Mouse (Mus musculus): ENCODE data around the gene Gm49425.
"Not testable (repeated sequence)": the region's sequence is repeated elsewhere in the genome, so short reads cannot be mapped to it uniquely, and the experiment has no call there.

The Gm49425 gene

DNA sequence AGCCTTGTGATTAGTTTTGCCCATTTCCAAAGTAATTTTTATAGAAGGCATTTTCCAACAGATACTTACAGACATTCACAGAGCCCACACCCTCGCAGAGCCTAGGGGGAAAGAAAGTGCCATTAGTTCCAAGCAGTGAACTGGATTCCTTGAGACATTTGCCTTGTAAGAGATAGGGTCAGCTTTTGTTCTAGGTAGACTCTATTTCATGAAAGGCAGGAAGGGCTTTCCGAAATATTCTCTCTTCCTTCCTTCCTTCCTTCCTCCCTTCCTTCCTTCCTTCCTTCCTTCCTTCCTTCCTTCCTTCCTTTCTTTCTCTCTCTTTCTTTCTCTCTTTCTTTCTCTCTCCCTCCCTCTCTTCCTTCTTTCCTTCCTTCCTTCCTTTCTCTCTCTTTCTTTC, at the start of gene Gm49425:
Gene Gm49425, minus strand, starts transcription at position 101 of the 400 bp plus-strand sequence.
- DNase-seq (ENCODE audit: low spot score in 2 of 2): not testable (repeated sequence)

DNA sequence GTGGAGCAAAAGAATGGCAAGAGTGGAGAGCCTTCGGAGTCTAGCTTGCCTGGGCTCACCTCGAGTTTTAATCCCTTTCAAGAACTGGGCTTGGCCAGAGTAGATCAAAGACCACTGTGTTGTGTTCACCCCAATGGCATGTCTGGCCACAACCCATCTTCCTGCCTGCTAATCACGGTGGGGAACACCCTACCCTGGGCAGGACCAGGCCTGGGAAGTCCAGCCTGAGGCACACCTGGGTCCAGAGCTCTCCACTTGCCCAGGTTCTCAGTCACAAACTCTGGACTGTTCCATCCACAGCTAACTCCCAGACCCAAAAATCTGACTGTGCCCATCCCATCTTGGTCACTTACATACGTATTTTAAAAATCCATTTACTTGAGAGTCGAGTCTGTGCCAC, 45.8 kb upstream of the Gm49425 start, which contains the start of gene Krt90:
Gene Krt90, minus strand, starts transcription at position 101 of the 400 bp plus-strand sequence.
- DNase-seq (ENCODE audit: low spot score in 2 of 2): no peak

DNA sequence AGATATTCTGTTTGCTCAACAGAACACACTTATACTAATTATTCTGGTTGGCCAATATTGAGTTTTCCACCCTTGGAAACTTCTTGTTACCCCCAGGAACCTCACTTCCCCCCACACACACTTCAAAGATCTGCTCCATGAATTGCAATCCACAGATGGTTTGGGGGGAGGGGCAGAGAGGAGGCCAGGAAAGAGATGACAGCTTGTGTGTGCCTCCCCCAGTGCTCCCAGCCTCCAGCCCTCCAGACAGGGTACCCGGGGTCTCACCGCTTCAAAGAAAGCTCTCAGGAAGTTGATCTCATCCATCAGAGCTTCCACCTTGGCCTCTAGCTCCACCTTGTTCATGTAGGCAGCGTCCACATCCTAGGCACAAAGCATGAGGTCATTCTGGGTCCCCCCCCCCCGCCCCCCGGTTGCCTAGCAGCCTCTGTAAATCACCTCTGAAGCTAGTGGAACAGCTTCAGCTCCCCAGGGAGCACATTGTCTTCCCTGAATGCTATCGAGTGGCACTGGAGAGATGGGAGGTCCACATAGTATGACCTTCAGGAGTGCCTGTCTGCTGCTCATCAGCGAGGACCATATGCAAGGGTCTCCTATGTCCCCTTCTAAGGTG, 41.1 kb upstream of the Gm49425 start:
- DNase-seq (ENCODE audit: low spot score in 2 of 2): no peak

DNA sequence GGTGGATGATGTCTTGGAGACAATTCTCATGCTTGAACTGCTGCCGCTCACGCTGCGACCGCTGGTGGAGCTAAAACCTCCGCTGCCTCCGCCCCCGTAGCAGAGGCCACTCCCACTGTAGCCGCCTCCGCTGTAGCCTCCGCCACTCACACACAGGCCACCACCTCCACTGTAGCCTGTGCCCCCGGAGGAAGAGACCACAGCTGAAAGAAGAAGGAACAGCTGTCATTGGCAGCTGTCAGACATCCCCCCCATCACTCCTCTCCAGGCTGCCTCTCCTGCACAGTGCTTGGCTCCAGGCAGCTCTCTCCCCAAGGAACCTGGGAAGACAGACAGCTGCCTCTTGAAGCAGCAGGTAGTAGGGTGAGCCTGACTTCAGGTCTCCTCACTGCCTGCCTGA, 36.1 kb upstream of the Gm49425 start:
- no peak for DNase-seq (ENCODE audit: low spot score in 2 of 2)

DNA sequence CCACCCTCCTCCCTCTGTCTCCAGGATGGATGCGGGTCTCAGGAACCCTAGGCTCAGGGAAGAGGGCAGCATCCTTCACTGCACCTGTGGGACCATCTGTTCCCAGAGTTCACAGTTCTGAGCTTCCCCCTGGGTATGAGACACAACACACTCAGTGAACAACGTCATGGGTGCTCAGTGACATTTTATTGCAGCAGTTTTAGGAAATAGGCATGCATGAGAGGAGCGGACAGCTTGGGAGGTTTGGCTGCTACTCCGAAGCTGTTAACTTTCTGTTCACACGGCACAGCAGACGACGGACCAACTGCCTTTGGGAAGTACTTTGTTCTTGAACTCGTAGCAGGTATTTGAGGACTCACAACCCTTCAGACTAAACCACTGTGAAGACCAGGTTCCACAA, 35.1 kb upstream of the Gm49425 start:
- DNase-seq (ENCODE audit: low spot score in 2 of 2): no peak

DNA sequence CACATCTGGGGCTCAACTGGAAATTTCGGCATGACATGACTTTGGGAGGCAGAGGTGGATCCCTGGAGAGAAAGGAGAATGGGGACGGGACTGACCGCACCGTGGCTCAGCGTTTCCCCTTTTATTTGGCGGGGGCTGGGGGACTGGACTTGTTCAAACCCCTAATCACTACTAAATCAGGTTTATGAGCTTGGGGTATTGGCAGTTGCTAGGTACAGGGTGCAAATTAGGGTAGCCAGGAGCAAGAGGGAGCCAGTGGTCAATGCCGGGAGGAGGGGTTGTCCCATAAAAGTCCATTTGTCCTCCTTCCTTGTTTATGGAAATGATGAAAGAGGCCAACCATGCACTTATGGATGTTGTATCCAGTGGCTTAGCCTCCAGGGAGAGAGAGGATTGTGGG, 33.5 kb upstream of the Gm49425 start, which contains the start of gene Krt82:
Gene Krt82, minus strand, starts transcription at position 101 of the 400 bp plus-strand sequence.
- DNase-seq (ENCODE audit: low spot score in 2 of 2): no peak

DNA sequence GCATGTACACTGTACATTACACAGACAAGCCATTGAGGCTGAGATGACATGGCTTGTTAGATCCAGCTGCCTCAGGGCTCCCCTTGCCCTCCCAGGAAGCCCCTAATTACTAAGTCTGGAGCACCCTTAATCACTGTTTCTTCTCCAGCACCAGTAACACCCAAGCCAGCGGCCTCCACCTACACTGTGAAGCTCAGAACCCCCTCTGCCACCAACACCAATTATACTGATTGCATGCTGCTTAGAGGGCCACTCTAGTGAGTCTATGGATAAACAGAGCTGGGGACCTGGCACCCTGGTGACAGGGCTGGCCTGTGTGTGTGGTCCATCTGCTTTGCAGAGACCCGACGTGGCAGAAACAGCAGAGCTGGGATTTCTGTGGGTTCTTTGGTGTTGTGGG, 27.4 kb upstream of the Gm49425 start:
- DNase-seq (ENCODE audit: low spot score in 2 of 2): no peak

DNA sequence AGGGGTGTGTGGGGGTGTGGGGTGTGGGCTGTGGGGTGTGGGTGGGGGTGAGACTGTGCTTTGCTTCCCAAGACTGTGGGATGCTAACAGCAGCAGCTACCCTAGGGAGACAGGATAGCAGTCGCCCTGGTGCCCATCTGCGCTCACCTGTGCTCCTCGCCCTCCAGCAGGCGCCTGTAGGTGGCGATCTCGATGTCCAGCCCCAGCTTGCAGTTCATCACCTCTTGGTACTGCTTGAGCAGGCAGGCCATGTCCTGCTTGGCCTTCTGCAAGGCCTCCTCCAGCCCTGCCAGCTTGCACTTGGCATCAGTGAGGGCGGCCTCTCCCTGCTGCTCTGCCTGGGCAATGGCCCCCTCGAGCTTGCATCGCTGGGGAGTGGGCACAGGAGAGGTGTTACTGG, 25.5 kb upstream of the Gm49425 start:
- no peak for DNase-seq (ENCODE audit: low spot score in 2 of 2)

DNA sequence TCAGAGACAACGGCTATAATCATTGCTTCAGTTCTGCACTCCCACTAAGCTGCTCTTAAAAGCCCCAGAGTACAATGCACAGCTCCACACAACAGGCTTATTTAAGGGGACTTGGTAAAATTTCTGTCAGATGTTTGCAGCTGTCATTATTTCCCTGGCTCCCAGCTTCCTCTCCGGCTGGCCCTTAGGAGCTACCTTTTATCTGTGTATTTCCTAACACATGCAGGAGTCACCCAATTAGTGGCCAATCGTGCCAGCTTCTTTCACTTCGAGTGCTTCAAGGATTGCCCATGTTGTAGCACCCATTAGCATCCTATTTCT, 21.5 kb upstream of the Gm49425 start:
- peak in 1 of 2 experiments; percentile 4 for DNase-seq (ENCODE audit: low spot score in 2 of 2)

DNA sequence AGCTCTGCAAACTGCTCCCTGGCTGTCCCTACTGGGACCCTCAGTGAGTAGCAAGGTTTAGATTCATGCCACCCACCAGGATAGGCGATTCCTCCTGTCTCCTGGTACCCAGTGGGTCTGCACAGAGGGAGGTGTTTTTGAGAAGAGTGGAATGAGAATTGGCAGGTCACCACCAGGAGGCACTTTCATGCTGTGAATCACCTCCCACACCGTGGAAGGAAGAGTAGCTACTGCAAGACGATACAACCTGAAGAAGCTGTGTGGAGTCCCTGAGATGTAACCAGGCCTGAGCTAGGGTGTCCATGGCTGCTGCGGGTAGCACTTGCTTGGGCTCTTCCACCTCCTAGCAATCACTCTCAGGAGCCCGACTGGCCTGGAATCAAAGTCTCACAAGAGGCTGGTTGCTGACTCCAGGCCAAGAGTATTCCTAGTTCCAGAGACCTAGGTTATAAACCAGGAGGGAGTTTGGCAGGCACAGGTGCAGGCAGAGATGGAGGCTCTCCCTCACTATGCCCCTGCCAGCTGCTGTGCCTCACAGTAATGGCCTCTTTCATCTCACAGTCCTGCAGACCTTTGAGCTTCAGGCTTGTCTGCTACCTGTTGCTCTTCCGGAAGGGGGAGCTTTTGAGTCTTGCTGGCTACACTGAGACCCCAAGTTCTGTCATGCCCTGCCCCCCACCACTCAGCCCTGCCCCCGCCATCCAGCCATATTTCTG, 21.0 kb upstream of the Gm49425 start:
- no peak for DNase-seq (ENCODE audit: low spot score in 2 of 2)

DNA sequence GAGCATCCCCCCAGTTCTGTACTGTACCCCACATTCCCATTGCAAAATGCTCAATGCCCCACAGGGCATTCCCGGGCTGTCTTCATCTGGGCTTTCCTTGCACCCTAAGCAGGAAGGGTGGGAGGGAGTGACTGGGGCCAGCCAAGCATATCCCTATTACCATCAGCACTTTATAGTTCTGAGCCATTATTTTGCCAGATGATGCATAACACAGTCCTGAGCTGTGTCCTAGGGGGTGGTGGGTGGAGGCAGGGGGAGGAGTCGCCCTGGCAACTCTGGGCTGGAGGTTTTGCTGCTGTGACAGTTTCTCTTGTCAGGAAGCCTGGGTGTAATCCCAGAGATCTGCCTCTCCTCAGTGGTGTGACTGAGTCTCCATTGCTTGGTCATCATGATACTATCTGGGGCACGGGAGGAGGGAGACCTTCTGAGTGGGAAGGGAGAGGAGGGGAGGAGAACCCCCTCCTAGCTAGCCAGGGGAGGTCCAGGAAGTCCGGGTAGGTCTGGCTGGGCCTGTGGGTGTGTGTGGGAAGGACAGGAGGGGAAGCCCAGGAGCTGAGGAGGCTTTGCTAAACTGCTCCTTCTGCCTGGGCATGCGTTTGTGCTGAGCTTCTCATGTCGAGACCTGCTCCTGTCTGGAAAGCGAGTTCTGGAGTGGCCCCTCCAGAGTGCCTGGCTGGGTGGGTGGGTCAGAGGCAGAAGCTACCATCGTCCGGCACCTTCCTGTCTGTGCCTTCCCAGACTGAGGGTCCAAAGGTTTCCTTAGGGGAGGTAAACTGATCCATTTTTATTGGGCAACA, 19.2 kb upstream of the Gm49425 start:
- DNase-seq (ENCODE audit: low spot score in 2 of 2): no peak

DNA sequence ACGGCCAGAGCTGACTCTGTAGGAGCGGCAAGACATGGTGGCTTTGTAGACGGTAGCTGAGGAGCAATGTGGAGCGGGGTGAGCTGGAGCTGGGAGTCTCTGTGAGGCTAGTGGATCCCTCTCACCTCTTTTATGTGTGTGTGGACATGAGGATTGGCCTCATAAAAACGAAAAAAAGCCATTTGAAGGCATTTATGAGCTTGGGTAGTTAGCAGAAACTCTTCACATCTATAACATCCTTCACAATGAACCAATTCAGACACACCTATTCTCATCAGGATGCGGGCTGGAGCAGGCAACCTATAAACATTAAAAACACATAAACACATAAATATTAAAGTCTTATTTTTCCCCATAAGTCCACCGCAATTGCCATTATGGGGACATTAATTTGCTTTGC, 15.7 kb upstream of the Gm49425 start, which contains the start of gene Krt84:
Gene Krt84, minus strand, starts transcription at position 101 of the 400 bp plus-strand sequence.
- no peak for DNase-seq (ENCODE audit: low spot score in 2 of 2)

DNA sequence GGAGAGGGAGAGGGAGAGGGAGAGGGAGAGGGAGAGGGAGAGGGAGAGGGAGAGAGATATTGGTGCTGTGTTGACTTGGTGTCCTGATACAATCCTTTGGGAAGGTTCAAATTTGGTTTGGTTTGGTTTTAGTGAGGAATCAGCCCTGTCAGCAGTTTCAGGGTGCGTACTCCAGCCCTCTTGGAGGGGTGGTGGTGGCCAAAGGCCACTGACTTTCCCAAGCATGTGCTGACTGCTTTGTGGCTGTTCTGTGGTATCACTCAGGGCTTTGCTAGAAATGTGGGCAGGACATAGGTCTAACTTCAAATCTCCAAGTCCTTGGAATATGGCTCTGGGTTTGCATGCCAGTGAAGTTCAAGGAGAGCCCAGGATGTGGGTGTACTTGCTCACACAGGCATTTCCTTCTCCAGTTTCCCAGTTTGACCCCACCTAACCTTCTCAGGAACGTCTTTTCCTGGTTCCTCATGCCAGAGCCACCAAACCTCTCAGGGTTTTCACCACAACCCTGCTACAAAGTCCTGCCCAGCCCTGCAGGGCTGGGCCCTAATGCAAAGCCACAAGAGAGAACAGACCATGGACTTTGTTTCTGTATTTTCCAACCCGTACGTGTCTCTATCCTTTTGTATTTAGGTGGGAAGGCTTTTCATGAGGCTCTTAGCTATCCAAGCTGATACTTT, 5.6 kb upstream of the Gm49425 start:
- no peak for DNase-seq (ENCODE audit: low spot score in 2 of 2)

DNA sequence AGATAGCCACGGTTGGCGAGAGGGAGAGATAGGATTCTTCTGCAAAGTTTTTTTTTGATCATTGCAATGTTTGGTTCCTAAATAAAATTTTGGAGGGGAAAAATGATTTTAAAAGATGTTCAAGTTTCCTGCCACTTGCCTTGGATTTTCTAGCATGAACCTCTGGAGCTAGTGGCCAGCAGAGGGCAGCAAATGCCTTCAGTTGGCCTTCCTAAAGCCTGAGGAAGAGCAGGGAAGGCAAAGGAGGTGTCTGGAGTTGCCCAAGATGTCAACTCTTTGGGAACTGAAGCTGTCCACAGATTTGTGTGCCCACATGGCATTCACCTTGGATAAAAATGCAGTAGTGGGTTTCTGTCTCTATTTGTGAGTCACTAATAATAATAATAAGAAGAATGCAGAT, 2.7 kb upstream of the Gm49425 start:
- peak; percentile 6 to 52 for DNase-seq (ENCODE audit: low spot score in 2 of 2)

DNA sequence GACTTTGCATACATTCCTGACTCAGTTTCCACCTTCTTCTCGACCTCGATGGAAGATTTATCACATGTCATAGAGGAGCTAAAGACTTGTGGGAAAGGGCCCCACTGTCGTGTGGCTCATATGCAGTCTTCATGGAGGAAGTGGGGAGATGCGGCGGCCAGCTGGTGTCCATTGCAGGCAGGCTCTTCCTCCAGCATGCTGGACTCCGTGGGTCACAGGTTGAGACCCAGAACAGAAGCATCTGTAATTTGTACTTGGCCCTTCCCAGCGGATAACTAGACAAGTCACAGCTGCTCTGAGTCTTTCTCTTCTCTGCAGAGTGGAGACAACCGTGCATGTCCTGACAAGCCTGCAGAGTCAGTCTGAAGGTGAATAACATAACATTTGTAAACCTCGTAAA, 8.8 kb downstream of the Gm49425 start:
- DNase-seq (ENCODE audit: low spot score in 2 of 2): no peak

DNA sequence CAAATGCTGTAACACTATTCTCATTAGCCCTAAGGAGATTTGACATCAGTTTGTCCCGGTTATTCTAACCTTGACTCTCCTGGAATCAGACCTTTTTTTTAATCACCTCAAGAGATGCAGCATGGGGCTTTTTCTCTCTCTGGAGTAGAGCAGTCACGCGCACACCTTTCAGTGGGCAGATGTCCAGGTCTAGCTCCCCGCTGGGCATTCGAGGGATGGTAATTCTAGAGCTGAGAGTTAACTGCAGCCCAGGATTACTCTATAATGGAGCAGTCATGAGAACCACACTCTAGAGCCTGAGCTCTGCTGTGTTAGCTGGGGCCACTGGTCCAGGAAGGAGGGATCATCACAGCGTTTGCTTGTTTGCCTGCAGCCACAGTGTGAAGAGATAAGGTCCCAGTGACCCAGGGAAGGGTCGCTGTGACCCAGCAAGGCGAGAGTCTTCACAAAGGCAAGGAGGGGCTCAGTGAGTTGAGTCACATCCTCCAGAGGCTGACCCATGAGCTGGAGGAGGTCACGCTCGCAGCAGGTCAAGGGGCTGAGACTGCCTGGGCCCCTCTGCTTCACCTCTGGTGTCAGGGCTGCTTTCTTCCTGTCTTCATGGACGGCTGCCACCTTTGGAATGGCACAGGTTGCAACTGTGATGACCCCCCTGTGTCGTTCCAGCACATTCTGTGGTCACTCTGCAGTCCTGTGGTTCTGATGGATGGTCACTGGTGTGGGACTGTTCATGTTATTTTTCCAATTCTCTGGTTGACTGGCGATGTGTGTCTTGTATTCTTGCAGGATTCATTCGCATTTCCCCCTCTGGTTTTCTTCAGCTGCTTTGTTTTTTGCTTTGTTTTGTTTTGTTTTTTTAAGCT, 9.9 kb downstream of the Gm49425 start:
- no peak for DNase-seq (ENCODE audit: low spot score in 2 of 2)

DNA sequence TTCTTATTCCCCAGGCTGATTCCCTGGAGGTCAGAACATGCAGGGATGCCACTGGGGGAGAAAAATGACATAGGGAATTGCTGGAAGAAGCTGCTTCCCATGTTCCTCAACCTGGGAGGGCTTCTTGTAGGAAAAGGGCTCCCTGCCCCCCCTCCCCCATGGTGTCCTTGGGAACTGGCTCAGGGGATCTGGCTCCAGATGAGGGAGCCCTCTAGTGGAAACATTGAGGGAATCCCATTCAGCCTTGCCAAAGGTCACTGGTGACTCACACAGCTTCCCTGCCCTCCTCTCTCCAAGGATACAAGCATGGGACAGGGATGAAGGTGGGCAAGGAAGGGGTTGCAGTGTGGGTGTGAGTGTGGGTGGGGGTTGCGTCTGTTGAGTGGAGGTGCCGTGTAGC, 19.9 kb downstream of the Gm49425 start:
- peak; percentile 26 to 29 for DNase-seq (ENCODE audit: low spot score in 2 of 2)

DNA sequence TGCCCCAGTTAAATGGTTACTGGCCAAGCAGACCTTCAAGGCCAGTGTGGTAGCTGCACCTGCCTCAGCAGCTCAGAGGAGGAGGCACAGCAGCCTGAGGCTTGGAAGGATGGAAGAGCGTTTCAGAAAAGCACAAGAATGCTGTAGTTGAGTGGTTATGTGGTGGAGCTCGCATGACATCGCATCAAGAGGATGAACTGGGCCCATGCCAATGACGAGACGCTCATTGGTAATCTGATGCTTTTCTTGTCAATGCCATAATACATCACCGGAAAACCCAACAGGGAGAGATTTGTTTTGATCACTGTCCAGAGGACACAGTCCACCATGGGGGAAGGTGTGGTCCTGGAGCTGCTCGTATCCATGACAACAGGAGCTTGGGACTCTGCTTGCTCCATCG, 21.8 kb downstream of the Gm49425 start:
- DNase-seq (ENCODE audit: low spot score in 2 of 2): no peak

DNA sequence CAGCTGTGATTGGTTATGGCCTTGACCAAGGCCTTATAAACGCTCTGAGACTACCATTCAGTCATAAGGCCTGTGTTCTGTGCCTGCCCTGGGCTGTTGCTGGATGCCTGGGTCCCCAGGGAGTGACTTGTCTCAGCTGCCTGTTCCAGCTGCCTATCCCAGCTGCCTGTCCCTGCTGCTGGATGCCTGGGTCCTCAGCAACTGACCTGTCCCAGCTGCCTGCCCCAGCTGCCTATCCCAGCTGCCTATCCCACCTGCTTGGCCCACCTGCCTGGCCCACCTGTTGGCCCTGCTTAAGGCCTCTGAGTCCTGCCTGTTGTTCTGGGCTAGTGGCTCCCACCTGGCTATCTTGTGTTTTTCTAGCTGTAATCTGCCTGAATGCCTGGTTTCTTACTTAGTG, 22.9 kb downstream of the Gm49425 start:
- DNase-seq (ENCODE audit: low spot score in 2 of 2): no peak

DNA sequence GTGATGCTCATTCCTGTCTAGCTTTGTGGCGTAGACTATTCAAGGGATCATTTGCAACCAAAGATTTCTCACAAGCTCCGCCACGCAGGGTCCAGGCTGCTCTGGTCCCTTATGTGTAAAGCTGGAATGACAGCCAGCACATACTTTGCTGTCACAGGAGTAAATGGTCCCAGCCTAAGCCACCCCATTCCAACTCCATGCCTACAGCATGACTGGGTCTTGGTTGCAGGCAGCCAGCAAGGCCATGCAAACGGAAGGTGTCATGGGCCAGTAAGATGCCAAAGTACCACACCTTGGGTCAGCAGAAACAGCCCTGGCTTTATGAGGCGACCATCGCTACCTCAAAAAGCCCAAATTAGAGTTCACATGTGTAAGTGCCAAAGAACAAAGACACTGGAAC, 23.3 kb downstream of the Gm49425 start:
- DNase-seq (ENCODE audit: low spot score in 2 of 2): no peak

DNA sequence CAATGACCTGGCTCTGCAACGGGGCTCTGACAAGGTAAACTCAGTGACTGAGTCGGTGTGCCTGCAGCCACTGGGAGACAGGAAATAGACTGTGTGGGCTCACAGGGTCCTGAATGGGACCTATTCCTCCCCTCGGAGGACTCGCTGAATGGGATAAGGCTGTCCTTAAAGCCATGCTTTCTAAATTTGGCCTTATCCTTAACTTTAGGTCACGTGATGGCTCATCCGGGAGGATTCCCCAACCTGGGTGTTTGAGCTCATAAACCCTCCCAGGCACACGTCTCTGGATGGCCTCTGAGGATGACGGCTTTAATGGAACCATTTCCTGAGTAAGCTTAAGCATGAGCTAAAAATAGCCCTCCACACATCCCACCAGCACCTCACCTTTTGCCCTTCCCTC, 24.3 kb downstream of the Gm49425 start:
- no peak for DNase-seq (ENCODE audit: low spot score in 2 of 2)
